Mouse (Mus musculus): Measurements from ENCODE around the gene Ncor2.
A peak's percentile ranks its signal among the peaks of the same experiment; 100 is the strongest.

The Ncor2 gene

DNA sequence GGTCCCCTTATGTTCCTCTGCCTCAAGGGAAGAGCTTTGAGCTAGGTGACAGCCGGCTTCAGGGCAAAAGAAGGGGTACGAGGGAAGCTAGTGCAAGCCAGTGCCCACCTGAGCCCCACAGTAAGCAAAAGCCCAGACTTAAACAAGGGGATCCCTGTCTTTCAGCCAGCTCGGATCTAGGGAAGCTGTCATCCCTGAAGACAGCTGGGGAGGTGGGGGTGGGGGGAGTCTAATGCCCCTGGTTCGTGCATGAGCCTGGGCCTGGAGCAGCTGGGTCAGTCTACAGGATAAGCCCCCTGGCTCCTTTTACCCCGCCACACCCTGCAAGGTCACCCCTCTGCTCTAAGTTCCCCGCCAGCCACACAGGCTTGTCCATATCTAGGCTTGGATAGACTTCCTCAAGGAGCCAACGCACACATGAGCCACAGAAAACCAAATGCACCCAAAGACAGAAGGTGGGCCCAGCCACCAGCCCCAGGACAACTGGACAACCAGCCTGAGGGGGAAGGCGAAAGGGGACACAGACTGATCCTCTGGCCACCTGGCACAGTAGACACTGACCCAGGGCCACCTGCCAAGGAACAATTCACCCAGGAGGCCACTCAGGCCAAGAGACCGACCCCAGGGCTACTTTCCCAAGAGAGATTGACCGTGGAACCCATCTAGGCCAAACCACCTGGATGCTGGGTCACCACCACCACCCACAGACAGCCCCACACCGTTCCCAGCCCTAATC is 8.7 kb downstream of the Ncor2 start:
- no peak for DNase-seq (ENCODE audit: low spot score in 2 of 2)

DNA sequence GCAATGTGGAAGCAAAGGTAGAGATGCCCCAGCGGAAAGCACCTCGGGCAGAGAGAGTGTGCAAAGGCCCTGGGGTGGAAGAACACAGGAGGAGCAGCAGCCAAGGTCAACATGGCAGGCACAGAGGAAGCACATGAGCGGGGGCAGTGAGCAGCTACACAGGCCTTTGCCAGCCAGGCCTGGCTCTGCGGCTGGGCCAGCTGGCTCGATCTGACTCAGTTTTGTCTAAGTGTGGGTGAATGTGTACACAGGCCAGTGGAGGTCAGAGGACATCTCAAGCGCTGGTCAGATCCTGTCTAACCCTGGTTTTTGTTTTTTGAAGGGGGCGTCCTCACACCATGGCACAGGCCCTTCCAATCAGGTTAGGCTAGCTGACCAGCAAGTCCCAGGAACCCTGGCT is 10.9 kb downstream of the Ncor2 start:
- no peak for DNase-seq (ENCODE audit: low spot score in 2 of 2)

DNA sequence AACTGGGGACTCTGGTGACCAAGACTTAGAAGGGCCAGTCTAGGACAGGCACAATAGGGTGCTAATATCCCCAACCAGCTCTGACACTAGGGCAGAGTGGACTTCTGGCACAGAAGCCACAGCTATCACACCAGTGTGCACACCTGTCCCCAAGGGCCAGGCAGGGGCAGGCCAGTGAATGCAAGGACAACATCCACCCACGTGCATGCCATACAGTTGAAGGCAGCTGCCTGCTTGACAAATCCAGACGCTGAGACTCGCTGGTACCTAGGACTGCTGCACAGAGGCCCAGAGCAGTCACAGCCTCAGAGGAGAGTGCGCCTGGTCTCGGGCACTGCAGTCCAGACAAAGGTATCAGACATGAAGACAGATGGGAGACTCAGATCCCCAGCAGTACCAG is 11.5 kb downstream of the Ncor2 start:
- no peak for DNase-seq (ENCODE audit: low spot score in 2 of 2)

GRCm38 (mm10) chr5:125165993-125166392 is 13.0 kb downstream of the Ncor2 start:
- no peak for DNase-seq (ENCODE audit: low spot score in 2 of 2)

GRCm38 (mm10) chr5:125164465-125165167 is 14.4 kb downstream of the Ncor2 start:
- no peak for DNase-seq (ENCODE audit: low spot score in 2 of 2)

DNA sequence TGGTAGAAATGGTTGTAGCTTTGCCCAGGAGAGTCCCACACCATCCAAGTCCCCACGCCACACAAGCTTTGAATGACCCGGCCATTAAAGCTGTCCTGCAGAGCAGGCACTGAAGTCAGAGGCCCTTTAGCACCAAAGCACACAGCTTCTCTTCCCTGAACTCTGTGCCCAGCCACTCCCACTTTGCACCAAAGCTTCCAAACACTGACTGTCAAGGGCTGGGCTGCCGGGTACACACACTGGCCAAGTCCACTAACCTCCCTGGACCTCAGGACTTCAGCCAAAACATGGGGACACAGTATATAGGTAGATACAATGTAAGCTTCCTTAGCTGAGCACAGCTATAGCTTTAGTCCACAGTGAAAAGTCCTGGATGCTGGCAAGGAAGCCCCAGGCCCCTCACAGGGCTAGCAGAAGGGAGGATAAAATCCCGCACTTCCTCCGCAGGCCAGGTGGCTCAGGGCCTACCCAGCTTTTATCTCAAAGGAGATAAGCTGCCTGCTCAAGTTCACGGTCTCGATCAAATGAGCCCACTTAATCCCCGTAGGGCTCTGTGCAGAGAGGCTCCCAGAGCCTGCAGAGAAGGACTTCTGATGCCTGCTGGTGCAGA is 15.5 kb downstream of the Ncor2 start:
- DNase-seq (ENCODE audit: low spot score in 2 of 2): no peak

DNA sequence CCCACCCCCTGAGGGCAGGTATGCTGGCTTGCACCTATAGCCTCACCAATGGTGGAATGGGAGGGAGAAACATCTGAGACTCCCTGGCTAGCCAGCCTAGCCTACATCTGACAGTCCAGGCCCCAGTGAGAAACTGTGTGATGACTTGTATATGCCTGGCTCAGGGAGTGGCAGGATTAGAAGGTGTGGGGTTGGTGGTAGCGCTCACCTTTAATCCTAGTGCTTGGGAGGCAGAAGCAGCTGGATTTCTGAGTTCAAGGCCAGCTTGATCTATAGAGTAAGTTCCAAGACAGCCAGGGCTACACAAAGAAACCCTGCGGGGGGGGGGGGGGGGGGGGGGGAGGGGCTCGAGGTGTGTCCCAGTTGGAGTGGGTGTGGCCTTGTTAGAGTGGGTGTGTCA is 16.6 kb downstream of the Ncor2 start:
- DNase-seq (ENCODE audit: low spot score in 2 of 2): no peak

- DNase-seq (ENCODE audit: low spot score in 2 of 2): no peak
These were observed 19.1 kb downstream of the Ncor2 start for GRCm38 (mm10) chr5:125159804-125160405.

GRCm38 (mm10) chr5:125159293-125159692 is 19.7 kb downstream of the Ncor2 start:
- peak in 1 of 2 experiments; percentile 52 for DNase-seq (ENCODE audit: low spot score in 2 of 2)

DNA sequence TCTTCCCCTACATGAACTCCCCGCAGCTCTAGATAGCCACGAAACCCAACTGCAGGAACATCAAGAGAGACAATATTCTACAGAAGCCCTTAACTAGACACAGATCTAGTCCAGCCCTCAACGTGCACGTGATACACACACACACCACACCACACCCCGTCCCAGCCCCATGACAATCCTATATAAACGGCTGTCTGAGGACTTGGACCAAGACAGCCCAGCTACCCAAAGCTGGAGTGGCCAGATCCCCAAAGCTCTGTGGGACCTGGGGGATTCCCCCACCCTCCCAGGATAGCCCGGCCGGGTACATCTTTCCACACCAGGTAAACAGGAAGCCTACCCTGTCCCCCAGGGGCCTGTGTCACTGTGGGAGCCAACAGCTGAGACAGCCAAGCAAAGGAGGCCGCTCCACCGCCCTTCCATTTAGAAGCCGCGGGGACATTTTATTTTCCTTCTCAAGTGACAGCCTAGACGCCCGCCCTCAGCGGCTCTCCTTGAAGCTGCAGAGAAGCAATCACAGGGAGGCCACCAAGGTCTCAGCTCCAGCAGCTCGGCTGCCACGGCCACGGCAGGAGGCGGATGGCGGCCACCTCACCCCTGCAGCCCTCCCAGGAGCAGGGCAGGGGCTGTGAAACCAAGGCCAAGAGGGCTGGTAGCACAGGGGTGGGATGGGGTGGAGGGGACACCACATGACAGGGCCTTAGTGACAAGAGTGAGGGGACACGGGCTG is 20.6 kb downstream of the Ncor2 start:
- no peak for DNase-seq (ENCODE audit: low spot score in 2 of 2)

GRCm38 (mm10) chr5:125157375-125158033 is 21.5 kb downstream of the Ncor2 start:
- DNase-seq (ENCODE audit: low spot score in 2 of 2): no peak

DNA sequence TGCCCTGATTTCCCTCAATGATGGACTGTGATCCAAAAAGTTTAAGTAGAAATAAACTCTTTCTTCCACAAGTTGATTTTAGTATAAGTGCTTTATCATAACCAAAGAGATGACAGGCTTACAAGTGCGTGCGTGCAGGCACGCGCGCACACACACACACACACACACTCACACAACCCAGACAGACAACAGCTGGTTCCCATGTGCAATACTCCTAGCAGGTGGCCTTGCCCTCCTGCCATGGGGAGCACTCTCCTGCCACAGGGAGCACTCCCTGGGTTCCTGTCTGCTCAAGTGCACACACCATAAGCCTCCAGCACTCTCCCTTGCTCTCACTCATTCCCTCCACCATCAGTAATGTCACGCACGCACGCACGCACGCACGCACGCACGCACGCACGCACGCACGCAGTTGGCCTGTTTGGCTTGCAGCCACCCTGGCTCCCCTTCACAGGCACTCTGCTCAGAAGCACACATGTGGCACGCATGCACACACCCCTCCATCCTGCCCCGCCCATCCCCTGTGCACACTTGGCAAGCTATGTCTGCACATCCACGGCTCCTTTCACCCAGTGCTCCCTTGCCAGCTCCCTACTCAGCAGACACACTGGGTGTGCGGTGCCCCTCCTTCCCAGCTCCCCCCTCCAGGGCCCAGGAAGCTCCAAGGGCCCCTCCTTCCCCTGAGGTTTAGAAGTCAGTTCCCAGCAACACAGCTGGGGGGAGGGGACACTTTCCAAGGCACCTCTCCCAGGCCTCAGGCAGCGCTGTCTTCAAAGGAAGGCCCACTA is 22.4 kb downstream of the Ncor2 start:
- DNase-seq (ENCODE audit: low spot score in 2 of 2): no peak

GRCm38 (mm10) chr5:125155451-125155850 is 23.6 kb downstream of the Ncor2 start:
- DNase-seq (ENCODE audit: low spot score in 2 of 2): no peak

DNA sequence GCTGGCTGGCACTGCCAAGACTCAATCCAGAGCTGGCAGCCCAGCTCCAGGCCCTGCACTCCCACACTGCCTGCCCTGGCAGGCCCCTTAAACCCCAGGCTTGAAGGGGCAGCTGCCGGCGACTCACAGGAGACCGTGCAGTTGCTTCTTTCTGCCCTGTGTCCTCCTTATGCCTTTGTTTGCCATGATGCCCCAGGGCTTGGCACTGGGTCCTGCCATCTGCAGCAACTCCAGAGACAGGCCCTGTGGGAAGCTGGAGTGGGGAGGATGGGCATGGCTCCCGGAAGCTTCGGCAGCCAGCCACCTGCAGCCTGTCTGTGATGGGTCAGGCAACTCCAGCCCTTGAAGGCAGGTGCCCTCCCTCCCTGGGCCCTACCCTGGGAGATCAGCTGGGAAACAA is 24.0 kb downstream of the Ncor2 start:
- DNase-seq (ENCODE audit: low spot score in 2 of 2): peak in 1 of 2 experiments; percentile 58

GRCm38 (mm10) chr5:125154178-125154577 is 24.8 kb downstream of the Ncor2 start:
- no peak for DNase-seq (ENCODE audit: low spot score in 2 of 2)

DNA sequence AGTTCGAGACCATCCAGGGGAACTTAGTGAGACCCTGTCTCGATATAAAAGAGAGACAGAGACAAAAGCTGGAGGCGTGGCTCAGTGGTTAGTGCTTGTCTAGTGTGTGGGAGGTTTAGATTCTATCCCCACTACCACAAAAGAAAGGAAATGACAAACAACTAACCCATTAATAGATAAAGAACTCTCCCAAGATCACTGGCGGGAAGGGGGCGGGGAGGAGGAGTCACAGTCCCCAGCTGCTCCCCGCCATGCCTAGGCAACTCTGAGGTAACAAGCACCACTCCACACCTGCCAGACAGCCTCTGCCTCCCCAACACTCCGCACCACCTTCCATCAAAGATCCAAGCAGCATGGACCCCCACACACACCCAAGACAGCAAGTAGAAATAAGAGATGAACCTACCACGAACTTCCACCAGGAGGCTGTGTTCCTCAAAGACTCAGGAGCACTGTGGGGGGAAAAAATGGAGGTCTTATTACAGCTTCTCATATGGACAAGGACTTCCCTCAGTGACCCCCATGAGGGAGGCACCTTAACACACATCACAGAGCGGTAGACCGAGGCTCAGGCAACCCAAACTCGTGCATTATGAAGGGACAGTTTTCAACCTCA is 25.7 kb downstream of the Ncor2 start:
- DNase-seq (ENCODE audit: low spot score in 2 of 2): no peak

- peak in 1 of 2 experiments; percentile 28 for DNase-seq (ENCODE audit: low spot score in 2 of 2)
These were observed 27.0 kb downstream of the Ncor2 start for GRCm38 (mm10) chr5:125151872-125152534.

- no peak for DNase-seq (ENCODE audit: low spot score in 2 of 2)
These were observed 28.0 kb downstream of the Ncor2 start for GRCm38 (mm10) chr5:125150951-125151564.

- peak in 1 of 2 experiments; percentile 41 for DNase-seq (ENCODE audit: low spot score in 2 of 2)
These were observed 29.9 kb downstream of the Ncor2 start for GRCm38 (mm10) chr5:125149142-125149541.
